Mouse (Mus musculus) neural tube, embryonic 11.5 days (tissue): ENCODE results near the gene Ssh1. TPM values are rescaled to one million over a fixed set of nuclear protein-coding genes. Genes with fewer than 3 reads are reported as not detected.

ENCODE experiments used
- ATAC-seq: fragments of 200-750 bp; cut with Nextera tagmentation; 2 replicates; pipeline ENCODE4 v1.8.0; 2017; ENCODE audit warnings: moderate number of reproducible peaks, mild to moderate bottlenecking, moderate TSS enrichment, moderate library complexity; ENCODE audit not compliant: insufficient read depth, low FRiP score, low TSS enrichment
- DNase-seq: peaks from one replicate; pipeline ENCODE4 v3.0.0-alpha.2; 2015; ENCODE audit warnings: low spot score
- H3K27ac ChIP-seq: fragments of 300-500 bp; sonication (generic); 2 replicates; pipeline ENCODE4 v1.5.1; 2014; ENCODE audit warnings: low read depth, mild to moderate bottlenecking, low read length
- H3K27me3 ChIP-seq: fragments of 300-500 bp; sonication (generic); 2 replicates; pipeline ENCODE4 v1.6.1; 2014; ENCODE audit warnings: mild to moderate bottlenecking, low read length, mixed read lengths; ENCODE audit not compliant: control insufficient read depth, insufficient read depth
- H3K36me3 ChIP-seq: fragments of 300-500 bp; sonication (generic); 2 replicates; pipeline ENCODE4 v1.6.1; 2014; ENCODE audit warnings: mild to moderate bottlenecking, low read length, moderate library complexity, mixed read lengths; ENCODE audit not compliant: control insufficient read depth, insufficient read depth
- H3K4me1 ChIP-seq: fragments of 300-500 bp; sonication (generic); 2 replicates; pipeline ENCODE4 v1.6.1; 2014; ENCODE audit warnings: low read length, mixed read lengths; ENCODE audit not compliant: control insufficient read depth, insufficient read depth
- H3K4me2 ChIP-seq: fragments of 300-500 bp; sonication (generic); 2 replicates; pipeline ENCODE4 v1.6.1; 2014; ENCODE audit warnings: low read depth, mild to moderate bottlenecking, moderate library complexity
- H3K4me3 ChIP-seq: fragments of 300-500 bp; sonication (generic); 2 replicates; pipeline ENCODE4 v1.5.1; 2014; ENCODE audit warnings: low read depth, low read length
- H3K9ac ChIP-seq: fragments of 300-500 bp; sonication (generic); 2 replicates; pipeline ENCODE4 v1.6.1; 2014; ENCODE audit warnings: mild to moderate bottlenecking, low read length
- H3K9me3 ChIP-seq: fragments of 300-500 bp; sonication (generic); 2 replicates; pipeline ENCODE4 v1.6.1; 2016; ENCODE audit warnings: low read length; ENCODE audit not compliant: control insufficient read depth
- WGBS: fragments of 180-500 bp; shearing (Covaris S2); extraction: QIAGEN DNeasy Blood & Tissue Kit; methylation state at CpG from one replicate; pipeline ENCODE4 v1.1.7; 2014; 5-methylcytosine and 5-hydroxymethylcytosine counted together
- polyA plus RNA-seq: library from polyadenylated mRNA; unstranded; fragments of >200 nt; fragmentation: Nextera tagmentation; extraction: Ambion mirVana; gene quantifications from 2 replicates; pipeline ENCODE4 v1.2.1, GENCODE M21; 2014

The Ssh1 gene
- polyA plus RNA-seq, 1 experiment from 2014 or later: 24.5 TPM

- Histone ChIP-seq H3K9ac (no peak overlapping the region), H3K4me2 (no peak overlapping the region), H3K27me3 (no peaks in the 10 kb centered on the region), H3K4me1 (peaks cover 5% of the 10 kb centered on the region), H3K27ac (peak overlapping the region; percentile 3; the same call in 1 of the 2 replicates), H3K9me3 (no peaks in the 10 kb centered on the region), H3K4me3 (no peak overlapping the region), H3K36me3 (peaks cover 2% of the 10 kb centered on the region; the same call in 1 of the 2 replicates)
- ATAC-seq: no peak
- WGBS: 44% methylated on average over 9 of the region's 9 CpGs
- DNase-seq: no peak
Observed at GRCm38 (mm10) chr5:113986182-113986961, 7.3 kb downstream of the Ssh1 start.

DNA sequence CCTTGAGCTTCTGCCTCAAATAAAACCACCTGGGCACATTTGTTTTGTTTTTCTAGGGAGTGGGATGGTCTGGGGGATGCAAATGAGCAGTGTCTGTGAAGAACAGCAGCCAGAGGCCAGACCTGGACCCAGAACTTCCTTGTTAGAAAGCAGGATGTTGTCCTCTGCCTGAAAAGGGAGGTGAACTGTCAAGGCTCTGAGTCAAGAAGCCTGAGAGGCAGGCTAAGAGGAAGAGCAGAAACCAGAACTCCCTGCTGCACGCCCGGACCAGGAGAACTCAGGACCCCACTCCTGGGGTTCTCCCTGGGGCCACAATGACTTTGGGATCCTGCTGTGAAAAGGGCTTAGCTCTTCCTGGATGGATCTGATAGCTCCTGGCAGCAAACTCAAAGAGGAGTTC is 8.0 kb downstream of the Ssh1 start:
- ATAC-seq: no peak
- WGBS: 84% methylated on average over 2 of the region's 2 CpGs
- no peak for DNase-seq

GRCm38 (mm10) chr5:113984025-113984740 is 9.5 kb downstream of the Ssh1 start:
- no peak overlapping the region for H3K27ac ChIP-seq
- H3K4me2 ChIP-seq: no peak overlapping the region
- no peak overlapping the region for H3K4me3 ChIP-seq
- no peak overlapping the region for H3K9ac ChIP-seq
- DNase-seq (no peak), ATAC-seq (no peak)
- H3K9me3 ChIP-seq: no peaks in the 10 kb centered on the region
- H3K4me1 ChIP-seq: peaks cover 3% of the 10 kb centered on the region; the same call in 1 of the 2 replicates
- 92% methylated on average over 13 of the region's 13 CpGs for WGBS
- no peaks in the 10 kb centered on the region for H3K27me3 ChIP-seq
- peaks cover 2% of the 10 kb centered on the region; the same call in 1 of the 2 replicates for H3K36me3 ChIP-seq

More for the DNA sequence above, 8.0 kb downstream of the Ssh1 start:
- H3K4me2 ChIP-seq: no peak overlapping the region
- peaks cover 3% of the 10 kb centered on the region; the same call in 1 of the 2 replicates for H3K4me1 ChIP-seq
- H3K9me3 ChIP-seq: no peaks in the 10 kb centered on the region
- no peak overlapping the region for H3K27ac ChIP-seq
- H3K9ac ChIP-seq: no peak overlapping the region
- H3K36me3 ChIP-seq: peaks cover 2% of the 10 kb centered on the region; the same call in 1 of the 2 replicates
- no peak overlapping the region for H3K4me3 ChIP-seq
- no peaks in the 10 kb centered on the region for H3K27me3 ChIP-seq

DNA sequence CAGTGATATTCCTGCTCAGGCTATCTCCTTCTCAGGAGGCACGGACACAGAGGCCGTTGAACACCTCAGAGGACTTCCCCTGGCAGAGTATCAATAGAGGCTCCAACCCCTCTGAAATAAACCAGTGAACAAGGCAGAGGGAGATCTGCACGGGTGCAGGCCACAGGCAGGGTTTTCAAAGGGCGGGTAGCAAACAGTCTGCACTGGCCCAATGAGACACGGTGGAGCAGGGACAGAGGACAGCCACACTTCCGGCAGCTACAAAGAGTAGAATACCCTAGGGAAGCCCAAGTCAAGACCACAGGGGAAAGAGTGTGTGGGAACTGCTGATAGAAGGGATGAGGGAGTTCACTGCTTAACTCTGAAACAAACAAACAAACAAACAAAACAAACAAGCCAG is 10.2 kb downstream of the Ssh1 start:
- ATAC-seq: no peak
- peaks cover 3% of the 10 kb centered on the region; the same call in 1 of the 2 replicates for H3K4me1 ChIP-seq
- DNase-seq: no peak
- H3K9ac ChIP-seq: no peak overlapping the region
- H3K9me3 ChIP-seq: no peaks in the 10 kb centered on the region
- H3K36me3 ChIP-seq: no peaks in the 10 kb centered on the region; the same call in 1 of the 2 replicates
- no peak overlapping the region for H3K4me2 ChIP-seq
- 70% methylated on average over 6 of the region's 6 CpGs for WGBS
- H3K27me3 ChIP-seq: no peaks in the 10 kb centered on the region
- H3K27ac ChIP-seq: no peak overlapping the region
- H3K4me3 ChIP-seq: no peak overlapping the region

- 76% methylated on average over 8 of the region's 8 CpGs for WGBS
- Histone ChIP-seq H3K9ac (no peak overlapping the region), H3K27me3 (no peaks in the 10 kb centered on the region), H3K4me2 (no peak overlapping the region), H3K36me3 (no peaks in the 10 kb centered on the region; the same call in 1 of the 2 replicates), H3K9me3 (no peaks in the 10 kb centered on the region), H3K4me1 (peaks cover 3% of the 10 kb centered on the region; the same call in 1 of the 2 replicates), H3K4me3 (no peak overlapping the region), H3K27ac (no peak overlapping the region)
- DNase-seq (no peak), ATAC-seq (no peak)
Observed at GRCm38 (mm10) chr5:113981843-113982242, 11.9 kb downstream of the Ssh1 start.

- Histone ChIP-seq H3K4me3 (no peak overlapping the region), H3K27ac (no peak overlapping the region), H3K36me3 (no peaks in the 10 kb centered on the region; the same call in 1 of the 2 replicates), H3K4me1 (no peaks in the 10 kb centered on the region), H3K4me2 (no peak overlapping the region), H3K27me3 (no peaks in the 10 kb centered on the region), H3K9ac (no peak overlapping the region), H3K9me3 (no peaks in the 10 kb centered on the region)
- ATAC-seq (no peak), DNase-seq (no peak)
- 87% methylated on average over 6 of the region's 6 CpGs for WGBS
Observed at GRCm38 (mm10) chr5:113981171-113981570, 12.5 kb downstream of the Ssh1 start.

- DNase-seq (no peak), ATAC-seq (no peak)
- Histone ChIP-seq H3K4me1 (peaks cover 3% of the 10 kb centered on the region; the same call in 1 of the 2 replicates), H3K9ac (no peak overlapping the region), H3K9me3 (no peaks in the 10 kb centered on the region), H3K27ac (no peak overlapping the region), H3K4me3 (no peak overlapping the region), H3K36me3 (no peaks in the 10 kb centered on the region; the same call in 1 of the 2 replicates), H3K27me3 (no peaks in the 10 kb centered on the region), H3K4me2 (no peak overlapping the region)
- 83% methylated on average over 1 of the region's 1 CpGs for WGBS
Observed at GRCm38 (mm10) chr5:113980511-113980910, 13.2 kb downstream of the Ssh1 start.

DNA sequence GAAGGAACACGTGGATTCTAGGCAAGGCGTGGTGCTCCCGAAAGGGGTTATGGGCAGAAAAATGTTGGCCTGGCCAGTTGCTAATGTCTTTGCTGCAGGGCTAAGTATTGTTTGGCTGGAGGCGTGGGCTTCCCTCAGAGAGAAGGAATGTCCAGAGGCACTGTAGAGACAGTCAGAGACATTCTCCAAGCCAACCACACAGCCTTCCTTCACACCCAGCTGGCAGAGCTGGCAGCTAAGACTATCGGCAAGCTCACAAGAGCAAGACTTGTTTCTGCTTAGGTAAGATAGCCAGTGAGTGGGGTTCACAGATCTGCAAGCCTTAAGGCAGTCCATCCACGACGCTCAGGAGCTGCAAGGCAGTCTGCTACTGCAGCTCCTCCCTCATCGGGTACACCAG is 16.4 kb downstream of the Ssh1 start:
- ATAC-seq (no peak), DNase-seq (no peak)
- Histone ChIP-seq H3K36me3 (no peaks in the 10 kb centered on the region), H3K9ac (no peak overlapping the region), H3K4me2 (no peak overlapping the region), H3K27ac (no peak overlapping the region), H3K9me3 (no peaks in the 10 kb centered on the region), H3K27me3 (no peaks in the 10 kb centered on the region), H3K4me1 (peaks cover 18% of the 10 kb centered on the region), H3K4me3 (no peak overlapping the region)
- WGBS: 82% methylated on average over 8 of the region's 8 CpGs
